Mouse (Mus musculus) stomach, postnatal 0 days (tissue): ENCODE measurements around the gene Iqcn. TPM values are rescaled to one million over a fixed set of nuclear protein-coding genes. Genes with fewer than 3 reads are reported as not detected.

ENCODE experiments used
- ATAC-seq: fragments of 200-750 bp; cut with Nextera tagmentation; 2 replicates; pipeline ENCODE4 v1.8.0; 2017; ENCODE audit not compliant: low FRiP score, low TSS enrichment
- DNase-seq: peaks from one replicate; pipeline ENCODE4 v3.0.0-alpha.2; 2016; ENCODE audit warnings: low spot score
- H3K27ac ChIP-seq: fragments of 300-500 bp; sonication (generic); replicated peaks from 2 replicates; pipeline ENCODE4 v1.5.1; 2014; ENCODE audit warnings: mild to moderate bottlenecking, control low read depth
- H3K27me3 ChIP-seq: fragments of 300-500 bp; sonication (generic); 2 replicates; pipeline ENCODE4 v1.6.1; 2014; ENCODE audit warnings: low read length; ENCODE audit not compliant: control insufficient read depth, insufficient read depth
- H3K36me3 ChIP-seq: fragments of 300-500 bp; sonication (generic); 2 replicates; pipeline ENCODE4 v1.6.1; 2014; ENCODE audit warnings: low read length, mixed read lengths; ENCODE audit not compliant: control insufficient read depth, insufficient read depth
- H3K4me1 ChIP-seq: fragments of 300-500 bp; sonication (generic); replicated peaks from 2 replicates; pipeline ENCODE4 v1.6.1; 2014; ENCODE audit warnings: antibody characterized with exemption; ENCODE audit not compliant: control insufficient read depth, insufficient read depth
- H3K4me2 ChIP-seq: fragments of 300-500 bp; sonication (generic); replicated peaks from 2 replicates; pipeline ENCODE4 v1.6.1; 2014; ENCODE audit warnings: low read depth, mild to moderate bottlenecking, control low read depth, moderate library complexity
- H3K4me3 ChIP-seq: fragments of 300-500 bp; sonication (generic); 2 replicates; pipeline ENCODE4 v1.5.1; 2014; ENCODE audit warnings: low read depth, low read length, control low read depth
- H3K9ac ChIP-seq: fragments of 300-500 bp; sonication (generic); 2 replicates; pipeline ENCODE4 v1.6.1; 2014; ENCODE audit warnings: mild to moderate bottlenecking, low read length, control low read depth, mixed read lengths
- H3K9me3 ChIP-seq: fragments of 300-500 bp; sonication (generic); 2 replicates; pipeline ENCODE4 v1.6.1; 2016; ENCODE audit warnings: low read length; ENCODE audit not compliant: control insufficient read depth
- CTCF ChIP-seq: IDR thresholded peaks from 2 replicates; pipeline ENCODE4 v1.5.1; 2016; ENCODE audit warnings: antibody characterized with exemption, low read depth, mild to moderate bottlenecking, moderate library complexity
- EP300 ChIP-seq: optimal IDR thresholded peaks from 2 replicates; pipeline ENCODE3; 2016; ENCODE audit warnings: antibody characterized with exemption
- WGBS: fragments of 180-500 bp; shearing (Covaris S2); extraction: QIAGEN DNeasy Blood & Tissue Kit; methylation state at CpG from one replicate; pipeline ENCODE4 v1.1.7; 2014; 5-methylcytosine and 5-hydroxymethylcytosine counted together
- polyA plus RNA-seq: library from polyadenylated mRNA; unstranded; fragments of >200 nt; fragmentation: Nextera tagmentation; extraction: Ambion mirVana; gene quantifications from 2 replicates; pipeline ENCODE4 v1.2.1, GENCODE M21; 2015

Gene Iqcn
- polyA plus RNA-seq, 1 experiment from 2014 or later = not detected

GRCm38 (mm10) chr8:70766571-70767440 lies 63.5 kb downstream of the Iqcn start:
- Histone ChIP-seq H3K36me3 (peaks cover 27% of the 10 kb centered on the region), H3K9me3 (no peaks in the 10 kb centered on the region), H3K4me3 (peak overlapping the region; percentile 48), H3K27me3 (no peaks in the 10 kb centered on the region), H3K4me2 (peak overlapping the region; percentile 87), H3K4me1 (0 out of 2 replicates have a peak, but pooled peaks cover 3% of the 10 kb centered on the region), H3K9ac (peak overlapping the region; percentile 70), H3K27ac (peak overlapping the region; percentile 79)
- WGBS = 11% methylated on average over 21 of the region's 21 CpGs
- TF ChIP-seq CTCF (no peak), EP300 (no peak)
- ATAC-seq (peak; percentile 72), DNase-seq (peak; percentile 92)

Other genes with a start within 250 kb of the Iqcn start
- 10.4 and 12.4 TPM in 2 replicates for gene Klhl26, start 226.5 kb upstream of the Iqcn start, polyA plus RNA-seq
- 2.4 and 2.8 TPM in 2 replicates for gene Tmem59l, start 216.1 kb upstream of the Iqcn start, polyA plus RNA-seq
- gene Crlf1, start 210.3 kb upstream of the Iqcn start, polyA plus RNA-seq = 5.8 and 6.5 TPM in 2 replicates
- gene Rex1bd, start 196.7 kb upstream of the Iqcn start, polyA plus RNA-seq = 119 and 122 TPM in 2 replicates
- gene Uba52, start 192.7 kb upstream of the Iqcn start, polyA plus RNA-seq = 951 and 966 TPM in 2 replicates
- gene Fkbp8, start 175.7 kb upstream of the Iqcn start, polyA plus RNA-seq = 179 and 188 TPM in 2 replicates
- 47.1 and 54.6 TPM in 2 replicates for gene Kxd1, start 175.5 kb upstream of the Iqcn start, polyA plus RNA-seq
- gene Ell, start 164.0 kb upstream of the Iqcn start, polyA plus RNA-seq = 11.1 and 13.5 TPM in 2 replicates
- gene Isyna1, start 109.1 kb upstream of the Iqcn start, polyA plus RNA-seq = 37.4 and 39.3 TPM in 2 replicates
- gene Ssbp4, start 94.6 kb upstream of the Iqcn start, polyA plus RNA-seq = 66.7 and 83.8 TPM in 2 replicates
- gene Lrrc25, start 87.3 kb upstream of the Iqcn start, polyA plus RNA-seq = 2.3 and 2.7 TPM in 2 replicates
- 0.30 and 0.33 TPM in 2 replicates for gene Gdf15, start 71.0 kb upstream of the Iqcn start, polyA plus RNA-seq
- gene Pgpep1, start 43.1 kb upstream of the Iqcn start, polyA plus RNA-seq = 23.3 and 25.2 TPM in 2 replicates
- gene Lsm4, start 30.2 kb upstream of the Iqcn start, polyA plus RNA-seq = 141 and 147 TPM in 2 replicates
- 78.3 and 108 TPM in 2 replicates for gene Jund, start 4.5 kb upstream of the Iqcn start, polyA plus RNA-seq
- gene Gm3336, start 15.1 kb downstream of the Iqcn start, polyA plus RNA-seq = 29.7 and 32.2 TPM in 2 replicates
- 0.27 and 0.35 TPM in 2 replicates for gene Pde4c, start 20.3 kb downstream of the Iqcn start, polyA plus RNA-seq
- 18.9 and 19.0 TPM in 2 replicates for gene Rab3a, start 51.2 kb downstream of the Iqcn start, polyA plus RNA-seq
- gene Mpv17l2, start 57.5 kb downstream of the Iqcn start, polyA plus RNA-seq = 77.3 and 80.1 TPM in 2 replicates
- gene Pik3r2, start 73.3 kb downstream of the Iqcn start, polyA plus RNA-seq = 36.8 and 39.0 TPM in 2 replicates
- gene Mast3, start 101.6 kb downstream of the Iqcn start, polyA plus RNA-seq = 5.6 and 5.7 TPM in 2 replicates
- gene Il12rb1, start 105.0 kb downstream of the Iqcn start, polyA plus RNA-seq = 0.19 and 0.29 TPM in 2 replicates
- gene Arrdc2, start 136.3 kb downstream of the Iqcn start, polyA plus RNA-seq = 6.6 and 6.8 TPM in 2 replicates
- gene Kcnn1, start 159.8 kb downstream of the Iqcn start, polyA plus RNA-seq = 0.64 and 0.72 TPM in 2 replicates
- gene Ccdc124, start 170.5 kb downstream of the Iqcn start, polyA plus RNA-seq = 73.2 and 74.1 TPM in 2 replicates
- 42.8 and 58.5 TPM in 2 replicates for gene Slc5a5, start 189.3 kb downstream of the Iqcn start, polyA plus RNA-seq
- 4,207 and 4,214 TPM in 2 replicates for gene Rpl18a, start 194.0 kb downstream of the Iqcn start, polyA plus RNA-seq
- 15.2 and 15.6 TPM in 2 replicates for gene Map1s, start 202.5 kb downstream of the Iqcn start, polyA plus RNA-seq